Mouse (Mus musculus) heart, adult 2 months (tissue): Measurements from ENCODE around the gene Thap12. TPM values are rescaled to one million over a fixed set of nuclear protein-coding genes. Genes with fewer than 3 reads are reported as not detected.

Experiments used
- DNase-seq, 2 experiments: peaks; one replicate each; pipeline ENCODE4 v3.0.0; 2021
- H3K27ac ChIP-seq: fragments of 200-600 bp; 2 replicates; pipeline ENCODE4 v1.8.1; 2022
- H3K27me3 ChIP-seq: fragments of 200-500 bp; 2 replicates; pipeline ENCODE4 v1.6.1; 2012; ENCODE audit warnings: mild to moderate bottlenecking, low read length, inconsistent platforms, mixed read lengths; ENCODE audit not compliant: control insufficient read depth, insufficient read depth
- H3K36me3 ChIP-seq: fragments of 200-500 bp; 2 replicates; pipeline ENCODE4 v1.6.1; 2012; ENCODE audit warnings: low read length, inconsistent platforms; ENCODE audit not compliant: control insufficient read depth, insufficient read depth
- H3K4me1 ChIP-seq: fragments of 200-500 bp; 2 replicates; pipeline ENCODE4 v1.6.1; 2011; ENCODE audit warnings: low read length; ENCODE audit not compliant: control insufficient read depth, insufficient read depth
- H3K4me3 ChIP-seq: fragments of 200-600 bp; 2 replicates; pipeline ENCODE4 v1.8.1; 2022
- H3K79me2 ChIP-seq: fragments of 200-500 bp; replicated peaks from 2 replicates; pipeline ENCODE4 v1.6.1; 2012; ENCODE audit warnings: mild to moderate bottlenecking, inconsistent platforms, low read length, moderate library complexity, mixed read lengths; ENCODE audit not compliant: control insufficient read depth, insufficient read depth
- H3K9ac ChIP-seq: fragments of 200-500 bp; 2 replicates; pipeline ENCODE4 v1.6.1; 2012; ENCODE audit warnings: low read depth, mild to moderate bottlenecking, control low read depth, inconsistent platforms, low read length, mixed read lengths
- CTCF ChIP-seq: fragments of 200-600 bp; IDR thresholded peaks from 2 replicates; pipeline ENCODE4 v1.8.1; 2022; ENCODE audit warnings: antibody characterized with exemption, mild to moderate bottlenecking, moderate library complexity
- EP300 ChIP-seq: fragments of 200-500 bp; IDR thresholded peaks from 2 replicates; pipeline ENCODE4 v1.6.1; 2011; ENCODE audit warnings: low read depth, low read length, control low read depth; ENCODE audit not compliant: insufficient read depth
- POLR2A ChIP-seq: fragments of 200-500 bp; IDR thresholded peaks from 2 replicates; pipeline ENCODE4 v1.6.1; 2011; ENCODE audit warnings: mild to moderate bottlenecking, low read depth, low read length, control low read depth; ENCODE audit not compliant: insufficient read depth
- WGBS: fragments of 180-500 bp; shearing (Covaris S2); methylation state at CpG from one replicate; pipeline ENCODE4 v1.1.7; 2018; 5-methylcytosine and 5-hydroxymethylcytosine counted together
- intact Hi-C: fragments of 180-260 bp; cut with DNase I; formaldehyde crosslinking; loops from one replicate; pipeline ENCODE4 v1.15.1; 2025
- polyA plus RNA-seq: library from polyadenylated mRNA; depleted of rRNA; stranded (reverse); fragments of >200 nt; gene quantifications from 2 replicates; pipeline ENCODE4 v1.2.3, GENCODE M21; 2012
- total RNA-seq, 2 experiments: library from RNA; stranded (reverse); gene quantifications; 2 replicates each; pipeline ENCODE4 v1.2.3; 2021

Gene Thap12
- total and polyA plus RNA-seq, 3 experiments: 18.0 to 80.7 (median 71.5) TPM

GRCm38 (mm10) chr7:98665726-98666125 is 37.2 kb upstream of the Thap12 start:
- no peak for TF ChIP-seq EP300
- TF ChIP-seq POLR2A: no peak
- TF ChIP-seq CTCF: no peak
- DNase-seq: no peak
- intact Hi-C loops: no loop called here
- peaks cover 4% of the 10 kb centered on the region for H3K4me1 ChIP-seq
- no peak overlapping the region for H3K4me3 ChIP-seq
- H3K79me2 ChIP-seq: no peaks in the 10 kb centered on the region
- no peak overlapping the region for H3K9ac ChIP-seq
- H3K27ac ChIP-seq: no peak overlapping the region
- peaks cover 3% of the 10 kb centered on the region; the same call in 1 of the 2 replicates for H3K36me3 ChIP-seq
- H3K27me3 ChIP-seq: no peaks in the 10 kb centered on the region
- 86% methylated on average over 6 of the region's 6 CpGs for WGBS

- Histone ChIP-seq H3K36me3 (peaks cover 6% of the 10 kb centered on the region), H3K9ac (no peak overlapping the region), H3K4me1 (peaks cover 14% of the 10 kb centered on the region), H3K4me3 (no peak overlapping the region), H3K27me3 (no peaks in the 10 kb centered on the region), H3K79me2 (no peaks in the 10 kb centered on the region), H3K27ac (peak overlapping the region; percentile 20)
- WGBS: 56% methylated on average over 6 of the region's 6 CpGs
- DNase-seq: no peak
- intact Hi-C loops: no loop called here
- no peak for TF ChIP-seq POLR2A
These were observed 34.8 kb upstream of the Thap12 start for GRCm38 (mm10) chr7:98667956-98668746.

- Histone ChIP-seq H3K4me1 (peaks cover 10% of the 10 kb centered on the region), H3K27ac (no peak overlapping the region), H3K79me2 (no peaks in the 10 kb centered on the region), H3K9ac (no peak overlapping the region), H3K4me3 (no peak overlapping the region), H3K36me3 (peaks cover 3% of the 10 kb centered on the region), H3K27me3 (no peaks in the 10 kb centered on the region)
- DNase-seq: no peak
- intact Hi-C loops: no loop called here
- TF ChIP-seq POLR2A (no peak), EP300 (no peak), CTCF (no peak)
- WGBS: 72% methylated on average over 4 of the region's 4 CpGs
These were observed 32.1 kb upstream of the Thap12 start for GRCm38 (mm10) chr7:98670831-98671230.

- Histone ChIP-seq H3K79me2 (no peaks in the 10 kb centered on the region), H3K27me3 (no peaks in the 10 kb centered on the region), H3K4me3 (no peak overlapping the region), H3K9ac (no peak overlapping the region), H3K4me1 (peaks cover 10% of the 10 kb centered on the region), H3K36me3 (peaks cover 3% of the 10 kb centered on the region), H3K27ac (peak overlapping the region; percentile 68; the same call in 1 of the 2 replicates)
- DNase-seq: peak in 1 of 2 experiments; percentile 22
- TF ChIP-seq EP300 (no peak), CTCF (no peak), POLR2A (no peak)
- WGBS: 75% methylated on average over 9 of the region's 9 CpGs
- intact Hi-C loops: no loop called here
These were observed 31.5 kb upstream of the Thap12 start for GRCm38 (mm10) chr7:98671416-98671815.

GRCm38 (mm10) chr7:98672241-98672955 is 30.5 kb upstream of the Thap12 start:
- TF ChIP-seq EP300: no peak
- no peak for TF ChIP-seq CTCF
- H3K79me2 ChIP-seq: no peaks in the 10 kb centered on the region
- no peak overlapping the region for H3K4me3 ChIP-seq
- H3K27ac ChIP-seq: peak overlapping the region; percentile 68
- H3K4me1 ChIP-seq: peaks cover 10% of the 10 kb centered on the region
- peak; percentile 63 to 70 for DNase-seq
- 40% methylated on average over 11 of the region's 11 CpGs for WGBS
- peaks cover 3% of the 10 kb centered on the region for H3K36me3 ChIP-seq
- intact Hi-C loops: no loop called here
- H3K27me3 ChIP-seq: no peaks in the 10 kb centered on the region
- no peak overlapping the region for H3K9ac ChIP-seq

GRCm38 (mm10) chr7:98674344-98674743 is 28.6 kb upstream of the Thap12 start:
- no peaks in the 10 kb centered on the region for H3K27me3 ChIP-seq
- no peak overlapping the region for H3K27ac ChIP-seq
- H3K4me1 ChIP-seq: peaks cover 12% of the 10 kb centered on the region
- 56% methylated on average over 4 of the region's 4 CpGs for WGBS
- TF ChIP-seq CTCF (no peak), POLR2A (no peak), EP300 (no peak)
- intact Hi-C loops: no loop called here
- H3K36me3 ChIP-seq: peaks cover 3% of the 10 kb centered on the region
- no peak overlapping the region for H3K9ac ChIP-seq
- H3K4me3 ChIP-seq: no peak overlapping the region
- DNase-seq: no peak
- H3K79me2 ChIP-seq: no peaks in the 10 kb centered on the region
